Mouse (Mus musculus): ENCODE data around the gene Ndufa7. TPM values are rescaled to one million over a fixed set of nuclear protein-coding genes. Genes with fewer than 3 reads are reported as not detected.
"Not testable (repeated sequence)": the region's sequence is repeated elsewhere in the genome, so short reads cannot be mapped to it uniquely, and the experiment has no call there.

Gene Ndufa7
- total and polyA plus RNA-seq, 2 experiments from 2014 or later: 345 to 501 TPM

GRCm38 (mm10) chr17:33815399-33815798 is 9.0 kb upstream of the Ndufa7 start:
- ATAC-seq (ENCODE audit: low FRiP score) (no peak), DNase-seq (ENCODE audit: low spot score) (no peak)
- TF ChIP-seq CTCF (IDR thresholded peaks at IDR 0.05): no peak
- H3K27ac ChIP-seq (ENCODE audit: low read depth, low read length): no peak overlapping the region
- H3K9me3 ChIP-seq (ENCODE audit: low read length): no peaks in the 10 kb centered on the region
- WGBS: 91% methylated on average over 6 of the region's 6 CpGs
- no peak overlapping the region for H3K4me2 ChIP-seq (ENCODE audit: low read depth, low read length, poor library complexity, severe bottlenecking)
- H3K27me3 ChIP-seq (ENCODE audit: insufficient read depth, low read length): no peaks in the 10 kb centered on the region
- no peak overlapping the region for H3K9ac ChIP-seq (replicated peaks; ENCODE audit: low read length, poor library complexity, severe bottlenecking)
- no peak overlapping the region for H3K4me3 ChIP-seq (ENCODE audit: low read depth, low read length)
- H3K36me3 ChIP-seq (ENCODE audit: insufficient read depth, low read length): no peaks in the 10 kb centered on the region
- H3K4me1 ChIP-seq (ENCODE audit: insufficient read depth, low read length): 0 out of 2 replicates have a peak, but pooled peaks cover 4% of the 10 kb centered on the region

GRCm38 (mm10) chr17:33816612-33817011 is 7.8 kb upstream of the Ndufa7 start:
- no peak for TF ChIP-seq CTCF (IDR thresholded peaks at IDR 0.05)
- no peak overlapping the region for H3K27ac ChIP-seq (ENCODE audit: low read depth, low read length)
- H3K9me3 ChIP-seq (ENCODE audit: low read length): no peaks in the 10 kb centered on the region
- 0 out of 2 replicates have a peak, but pooled peaks cover 4% of the 10 kb centered on the region for H3K4me1 ChIP-seq (ENCODE audit: insufficient read depth, low read length)
- no peak overlapping the region for H3K9ac ChIP-seq (replicated peaks; ENCODE audit: low read length, poor library complexity, severe bottlenecking)
- no peaks in the 10 kb centered on the region for H3K27me3 ChIP-seq (ENCODE audit: insufficient read depth, low read length)
- 76% methylated on average over 5 of the region's 5 CpGs for WGBS
- H3K36me3 ChIP-seq (ENCODE audit: insufficient read depth, low read length): peaks cover 3% of the 10 kb centered on the region
- no peak overlapping the region; the same call in 1 of the 2 replicates for H3K4me3 ChIP-seq (ENCODE audit: low read depth, low read length)
- H3K4me2 ChIP-seq (ENCODE audit: low read depth, low read length, poor library complexity, severe bottlenecking): peak overlapping the region; percentile 86
- no peak for ATAC-seq (ENCODE audit: low FRiP score)
- DNase-seq (ENCODE audit: low spot score): no peak

- DNase-seq (ENCODE audit: low spot score): peak; percentile 98
- no peaks in the 10 kb centered on the region for H3K9me3 ChIP-seq (ENCODE audit: low read length)
- ATAC-seq (ENCODE audit: low FRiP score): peak; percentile 94
- H3K4me2 ChIP-seq (ENCODE audit: low read depth, low read length, poor library complexity, severe bottlenecking): peak overlapping the region; percentile 86
- TF ChIP-seq CTCF (IDR thresholded peaks at IDR 0.05): no peak; the same call in 1 of the 2 replicates
- peak overlapping the region; percentile 86 for H3K27ac ChIP-seq (ENCODE audit: low read depth, low read length)
- peaks cover 11% of the 10 kb centered on the region for H3K36me3 ChIP-seq (ENCODE audit: insufficient read depth, low read length)
- no peaks in the 10 kb centered on the region for H3K27me3 ChIP-seq (ENCODE audit: insufficient read depth, low read length)
- peak overlapping the region; percentile 81 for H3K9ac ChIP-seq (replicated peaks; ENCODE audit: low read length, poor library complexity, severe bottlenecking)
- H3K4me3 ChIP-seq (ENCODE audit: low read depth, low read length): peak overlapping the region; percentile 55
- WGBS: under 1% methylated on average over 89 of the region's 89 CpGs
- peaks cover 4% of the 10 kb centered on the region; the same call in 1 of the 2 replicates for H3K4me1 ChIP-seq (ENCODE audit: insufficient read depth, low read length)
Observed at GRCm38 (mm10) chr17:33817184-33817968, 7.0 kb upstream of the Ndufa7 start.

- H3K27me3 ChIP-seq (ENCODE audit: insufficient read depth, low read length): no peaks in the 10 kb centered on the region
- H3K4me2 ChIP-seq (ENCODE audit: low read depth, low read length, poor library complexity, severe bottlenecking): peak overlapping the region; percentile 86
- ATAC-seq (ENCODE audit: low FRiP score): peak; percentile 57
- no peaks in the 10 kb centered on the region for H3K9me3 ChIP-seq (ENCODE audit: low read length)
- peak; percentile 23 for DNase-seq (ENCODE audit: low spot score)
- no peak for TF ChIP-seq CTCF (IDR thresholded peaks at IDR 0.05)
- H3K4me3 ChIP-seq (ENCODE audit: low read depth, low read length): peak overlapping the region; percentile 55
- H3K4me1 ChIP-seq (ENCODE audit: insufficient read depth, low read length): peaks cover 9% of the 10 kb centered on the region; the same call in 1 of the 2 replicates
- H3K9ac ChIP-seq (replicated peaks; ENCODE audit: low read length, poor library complexity, severe bottlenecking): peak overlapping the region; percentile 81
- H3K27ac ChIP-seq (ENCODE audit: low read depth, low read length): peak overlapping the region; percentile 86
- H3K36me3 ChIP-seq (ENCODE audit: insufficient read depth, low read length): peaks cover 15% of the 10 kb centered on the region
- 12% methylated on average over 33 of the region's 33 CpGs for WGBS
Observed at GRCm38 (mm10) chr17:33817969-33818643, 6.3 kb upstream of the Ndufa7 start.

GRCm38 (mm10) chr17:33822436-33822959 is 1.9 kb upstream of the Ndufa7 start:
- Histone ChIP-seq H3K4me1 (ENCODE audit: insufficient read depth, low read length) (peaks cover 19% of the 10 kb centered on the region; the same call in 1 of the 2 replicates), H3K9me3 (ENCODE audit: low read length) (no peaks in the 10 kb centered on the region), H3K27ac (ENCODE audit: low read depth, low read length) (no peak overlapping the region), H3K4me2 (ENCODE audit: low read depth, low read length, poor library complexity, severe bottlenecking) (no peak overlapping the region), H3K4me3 (ENCODE audit: low read depth, low read length) (no peak overlapping the region), H3K36me3 (ENCODE audit: insufficient read depth, low read length) (peaks cover 15% of the 10 kb centered on the region), H3K9ac (replicated peaks; ENCODE audit: low read length, poor library complexity, severe bottlenecking) (0 out of 2 replicates have a peak overlapping the region, but pooled peaks have one; percentile 8), H3K27me3 (ENCODE audit: insufficient read depth, low read length) (no peaks in the 10 kb centered on the region)
- ATAC-seq (ENCODE audit: low FRiP score) (no peak), DNase-seq (ENCODE audit: low spot score) (no peak)
- WGBS: 85% methylated on average over 1 of the region's 1 CpGs
- TF ChIP-seq CTCF (IDR thresholded peaks at IDR 0.05): peak; percentile 48

GRCm38 (mm10) chr17:33823171-33823570 is 1.2 kb upstream of the Ndufa7 start:
- not testable (repeated sequence) for H3K27ac ChIP-seq (ENCODE audit: low read depth, low read length); H3K27me3 ChIP-seq (ENCODE audit: insufficient read depth, low read length); ATAC-seq (ENCODE audit: low FRiP score); DNase-seq (ENCODE audit: low spot score); H3K9me3 ChIP-seq (ENCODE audit: low read length)
- Histone ChIP-seq H3K9ac (replicated peaks; ENCODE audit: low read length, poor library complexity, severe bottlenecking) (peak overlapping the region; percentile 73), H3K4me1 (ENCODE audit: insufficient read depth, low read length) (peaks cover 19% of the 10 kb centered on the region; the same call in 1 of the 2 replicates), H3K4me3 (ENCODE audit: low read depth, low read length) (peak overlapping the region; percentile 51), H3K36me3 (ENCODE audit: insufficient read depth, low read length) (peaks cover 15% of the 10 kb centered on the region), H3K4me2 (ENCODE audit: low read depth, low read length, poor library complexity, severe bottlenecking) (peak overlapping the region; percentile 86)
- 81% methylated on average over 8 of the region's 8 CpGs for WGBS

GRCm38 (mm10) chr17:33824997-33825330 is 592 bp downstream of the Ndufa7 start:
- H3K27ac ChIP-seq (ENCODE audit: low read depth, low read length): peak overlapping the region; percentile 85
- H3K36me3 ChIP-seq (ENCODE audit: insufficient read depth, low read length): peaks cover 17% of the 10 kb centered on the region
- H3K27me3 ChIP-seq (ENCODE audit: insufficient read depth, low read length); ATAC-seq (ENCODE audit: low FRiP score); DNase-seq (ENCODE audit: low spot score); H3K9me3 ChIP-seq (ENCODE audit: low read length): not testable (repeated sequence)
- peak overlapping the region; percentile 51 for H3K4me3 ChIP-seq (ENCODE audit: low read depth, low read length)
- peak overlapping the region; percentile 74 for H3K9ac ChIP-seq (replicated peaks; ENCODE audit: low read length, poor library complexity, severe bottlenecking)
- WGBS: 4% methylated on average over 6 of the region's 6 CpGs
- H3K4me1 ChIP-seq (ENCODE audit: insufficient read depth, low read length): peaks cover 18% of the 10 kb centered on the region; the same call in 1 of the 2 replicates
- peak overlapping the region; percentile 63 for H3K4me2 ChIP-seq (ENCODE audit: low read depth, low read length, poor library complexity, severe bottlenecking)
